Mouse (Mus musculus) limb, embryonic 10.5 days (tissue): ENCODE data around the gene Tmem151b. TPM values are rescaled to one million over a fixed set of nuclear protein-coding genes. Genes with fewer than 3 reads are reported as not detected.

Experiments used
- DNase-seq: peaks from one replicate; pipeline ENCODE4 v3.0.0-alpha.2; 2017; ENCODE audit warnings: low spot score
- H3K27ac ChIP-seq: fragments of 300-500 bp; sonication (generic); 2 replicates; pipeline ENCODE4 v1.5.1; 2016; ENCODE audit warnings: mild to moderate bottlenecking
- H3K27me3 ChIP-seq: fragments of 300-500 bp; sonication (generic); 2 replicates; pipeline ENCODE4 v1.6.1; 2016; ENCODE audit warnings: low read depth, mild to moderate bottlenecking; ENCODE audit not compliant: poor library complexity, severe bottlenecking
- H3K36me3 ChIP-seq: fragments of 300-500 bp; sonication (generic); 2 replicates; pipeline ENCODE4 v1.6.1; 2016; ENCODE audit warnings: mild to moderate bottlenecking, moderate library complexity
- H3K4me1 ChIP-seq: fragments of 300-500 bp; sonication (generic); 2 replicates; pipeline ENCODE4 v1.6.1; 2016
- H3K4me3 ChIP-seq: fragments of 300-500 bp; sonication (generic); 2 replicates; pipeline ENCODE4 v1.5.1; 2016; ENCODE audit warnings: mild to moderate bottlenecking, moderate library complexity
- H3K9me3 ChIP-seq: fragments of 300-500 bp; sonication (generic); replicated peaks from 2 replicates; pipeline ENCODE4 v1.6.1; 2016; ENCODE audit warnings: mild to moderate bottlenecking
- WGBS: fragments of 180-500 bp; shearing (Covaris S2); methylation state at CpG from one replicate; pipeline ENCODE4 v1.1.7; 2016; 5-methylcytosine and 5-hydroxymethylcytosine counted together
- polyA plus RNA-seq: library from polyadenylated mRNA; unstranded; fragments of >200 nt; fragmentation: Nextera tagmentation; extraction: Ambion mirVana; gene quantifications from 2 replicates; pipeline ENCODE4 v1.2.1, GENCODE M21; 2016

Gene Tmem151b
- polyA plus RNA-seq, 1 experiment from 2014 or later, result 6.8 TPM

GRCm38 (mm10) chr17:45544001-45544872 lies 5.2 kb downstream of the Tmem151b start:
- DNase-seq, result peak; percentile 52
- Histone ChIP-seq H3K27ac (peak overlapping the region; percentile 38; the same call in 1 of the 2 replicates), H3K9me3 (no peaks in the 10 kb centered on the region), H3K27me3 (peaks cover 99% of the 10 kb centered on the region), H3K36me3 (peaks cover 14% of the 10 kb centered on the region), H3K4me1 (peaks cover 40% of the 10 kb centered on the region), H3K4me3 (peak overlapping the region; percentile 45)
- WGBS, result 4% methylated on average over 24 of the region's 24 CpGs

- no peak for DNase-seq
- H3K4me1 ChIP-seq, result peaks cover 29% of the 10 kb centered on the region
- H3K4me3 ChIP-seq, result no peak overlapping the region
- peaks cover 14% of the 10 kb centered on the region for H3K36me3 ChIP-seq
- WGBS, result 25% methylated on average over 1 of the region's 1 CpGs
- no peak overlapping the region for H3K27ac ChIP-seq
- H3K27me3 ChIP-seq, result peaks cover 98% of the 10 kb centered on the region
- no peaks in the 10 kb centered on the region for H3K9me3 ChIP-seq
Measured at GRCm38 (mm10) chr17:45543115-45543514, 6.4 kb downstream of the Tmem151b start.

- no peaks in the 10 kb centered on the region for H3K9me3 ChIP-seq
- 82% methylated on average over 2 of the region's 2 CpGs for WGBS
- peaks cover 14% of the 10 kb centered on the region for H3K36me3 ChIP-seq
- H3K27me3 ChIP-seq, result peaks cover 98% of the 10 kb centered on the region
- DNase-seq, result no peak
- H3K4me1 ChIP-seq, result peaks cover 27% of the 10 kb centered on the region
- no peak overlapping the region for H3K4me3 ChIP-seq
- H3K27ac ChIP-seq, result no peak overlapping the region
Measured at GRCm38 (mm10) chr17:45542705-45543104, 6.8 kb downstream of the Tmem151b start.

GRCm38 (mm10) chr17:45542129-45542528 lies 7.3 kb downstream of the Tmem151b start:
- no peak overlapping the region for H3K27ac ChIP-seq
- H3K9me3 ChIP-seq, result no peaks in the 10 kb centered on the region
- H3K4me3 ChIP-seq, result no peak overlapping the region
- no peak for DNase-seq
- peaks cover 14% of the 10 kb centered on the region for H3K36me3 ChIP-seq
- peaks cover 98% of the 10 kb centered on the region for H3K27me3 ChIP-seq
- H3K4me1 ChIP-seq, result peaks cover 27% of the 10 kb centered on the region
- 41% methylated on average over 6 of the region's 6 CpGs for WGBS

GRCm38 (mm10) chr17:45539664-45540063 lies 9.8 kb downstream of the Tmem151b start:
- Histone ChIP-seq H3K27me3 (peaks cover 98% of the 10 kb centered on the region), H3K4me1 (peaks cover 10% of the 10 kb centered on the region), H3K27ac (no peak overlapping the region), H3K4me3 (no peak overlapping the region), H3K9me3 (no peaks in the 10 kb centered on the region), H3K36me3 (peaks cover 4% of the 10 kb centered on the region; the same call in 1 of the 2 replicates)
- 79% methylated on average over 21 of the region's 21 CpGs for WGBS
- DNase-seq, result no peak

GRCm38 (mm10) chr17:45538394-45538793 lies 11.1 kb downstream of the Tmem151b start:
- H3K4me1 ChIP-seq, result no peaks in the 10 kb centered on the region
- H3K4me3 ChIP-seq, result no peak overlapping the region
- H3K27me3 ChIP-seq, result peaks cover 96% of the 10 kb centered on the region
- DNase-seq, result no peak
- no peaks in the 10 kb centered on the region for H3K9me3 ChIP-seq
- WGBS, result 69% methylated on average over 4 of the region's 4 CpGs
- H3K27ac ChIP-seq, result no peak overlapping the region
- no peaks in the 10 kb centered on the region for H3K36me3 ChIP-seq

GRCm38 (mm10) chr17:45536264-45536663 lies 13.2 kb downstream of the Tmem151b start:
- 15% methylated on average over 5 of the region's 5 CpGs for WGBS
- no peaks in the 10 kb centered on the region for H3K36me3 ChIP-seq
- no peak overlapping the region for H3K4me3 ChIP-seq
- peak; percentile 77 for DNase-seq
- peaks cover 95% of the 10 kb centered on the region for H3K27me3 ChIP-seq
- no peaks in the 10 kb centered on the region for H3K9me3 ChIP-seq
- no peaks in the 10 kb centered on the region for H3K4me1 ChIP-seq
- no peak overlapping the region for H3K27ac ChIP-seq

- no peaks in the 10 kb centered on the region for H3K36me3 ChIP-seq
- no peaks in the 10 kb centered on the region for H3K4me1 ChIP-seq
- H3K27ac ChIP-seq, result no peak overlapping the region
- no peak for DNase-seq
- no peak overlapping the region for H3K4me3 ChIP-seq
- H3K27me3 ChIP-seq, result peaks cover 84% of the 10 kb centered on the region
- WGBS, result 64% methylated on average over 15 of the region's 15 CpGs
- H3K9me3 ChIP-seq, result no peaks in the 10 kb centered on the region
Measured at GRCm38 (mm10) chr17:45532896-45533295, 16.6 kb downstream of the Tmem151b start.

GRCm38 (mm10) chr17:45530346-45530782 lies 19.1 kb downstream of the Tmem151b start:
- DNase-seq, result no peak
- H3K4me3 ChIP-seq, result no peak overlapping the region
- WGBS, result 51% methylated on average over 13 of the region's 13 CpGs
- H3K4me1 ChIP-seq, result peaks cover 3% of the 10 kb centered on the region; the same call in 1 of the 2 replicates
- peaks cover 79% of the 10 kb centered on the region for H3K27me3 ChIP-seq
- H3K27ac ChIP-seq, result no peak overlapping the region
- H3K9me3 ChIP-seq, result no peaks in the 10 kb centered on the region
- no peaks in the 10 kb centered on the region for H3K36me3 ChIP-seq

GRCm38 (mm10) chr17:45526571-45526970 lies 22.9 kb downstream of the Tmem151b start:
- Histone ChIP-seq H3K4me3 (no peak overlapping the region), H3K9me3 (no peaks in the 10 kb centered on the region), H3K27ac (no peak overlapping the region), H3K27me3 (peaks cover 71% of the 10 kb centered on the region), H3K4me1 (peaks cover 26% of the 10 kb centered on the region), H3K36me3 (no peaks in the 10 kb centered on the region)
- WGBS, result 23% methylated on average over 5 of the region's 5 CpGs
- no peak for DNase-seq

- 63% methylated on average over 4 of the region's 4 CpGs for WGBS
- Histone ChIP-seq H3K36me3 (peaks cover 12% of the 10 kb centered on the region), H3K9me3 (no peaks in the 10 kb centered on the region), H3K4me3 (no peak overlapping the region), H3K27me3 (peaks cover 55% of the 10 kb centered on the region), H3K27ac (no peak overlapping the region), H3K4me1 (peaks cover 41% of the 10 kb centered on the region)
- DNase-seq, result no peak
Measured at GRCm38 (mm10) chr17:45524961-45525360, 24.5 kb downstream of the Tmem151b start.

- Histone ChIP-seq H3K9me3 (no peaks in the 10 kb centered on the region), H3K27ac (peak within 1 kb of the TSS; percentile 69), H3K4me3 (peak within 1 kb of the TSS; percentile 55), H3K4me1 (peaks cover 42% of the 10 kb centered on the region), H3K27me3 (peaks cover 48% of the 10 kb centered on the region), H3K36me3 (peaks cover 29% of the 10 kb centered on the region)
- WGBS, result 0% methylated on average over 21 of the region's 21 CpGs
- DNase-seq, result peak; percentile 80
Measured at GRCm38 (mm10) chr17:45523263-45523662, 26.2 kb downstream of the Tmem151b start, which contains the start of gene Tcte1. Tcte1 (plus strand) TSS chr17:45523434.

GRCm38 (mm10) chr17:45520136-45520535 lies 29.3 kb downstream of the Tmem151b start:
- DNase-seq, result no peak
- Histone ChIP-seq H3K27ac (no peak overlapping the region), H3K36me3 (peaks cover 58% of the 10 kb centered on the region), H3K9me3 (no peaks in the 10 kb centered on the region), H3K4me1 (peaks cover 39% of the 10 kb centered on the region), H3K4me3 (no peak overlapping the region), H3K27me3 (peaks cover 24% of the 10 kb centered on the region)
- 70% methylated on average over 11 of the region's 11 CpGs for WGBS
